Comparison of ENCODE assay signal across 7 mouse cellular contexts in genomic region chr9:75719952-75720687, GRCm38 (mm10). TPM values are rescaled to one million over a fixed set of nuclear protein-coding genes. Genes with fewer than 3 reads are reported as not detected.
A peak's percentile ranks its signal among the peaks of the same experiment; 100 is the strongest.
DNase-seq lines count a peak whose midpoint lies in the region; ATAC-seq and TF ChIP-seq lines count a peak whose summit lies in the region.

No protein-coding gene starts in this region.

- H3K9ac ChIP-seq in forebrain, embryonic 13.5 days = no peak overlapping the region
- no peak overlapping the region for H3K9ac ChIP-seq in hindbrain, embryonic 11.5 days (ENCODE audit: low read depth, low read length)

- H3K27ac ChIP-seq in forebrain, embryonic 13.5 days = no peak overlapping the region
- H3K27ac ChIP-seq in hindbrain, embryonic 11.5 days (ENCODE audit: low read depth, low read length) = no peak overlapping the region

- 44% methylated on average over 11 of the region's 11 CpGs for WGBS in forebrain, embryonic 13.5 days
- 49% methylated on average over 11 of the region's 11 CpGs for WGBS in hindbrain, embryonic 11.5 days

- H3K4me2 ChIP-seq in forebrain, embryonic 13.5 days = no peak overlapping the region
- H3K4me2 ChIP-seq in hindbrain, embryonic 11.5 days (replicated peaks; ENCODE audit: low read depth, low read length) = no peak overlapping the region

- H3K4me3 ChIP-seq in forebrain, embryonic 13.5 days = no peak overlapping the region
- H3K4me3 ChIP-seq in hindbrain, embryonic 11.5 days (ENCODE audit: low read depth, low read length) = no peak overlapping the region

- peak; percentile 2 for DNase-seq in Patski (ENCODE audit: low read depth, low spot score)
- DNase-seq in hindbrain, embryonic 11.5 days (ENCODE audit: low spot score) = peak; percentile 82
- DNase-seq in layer of hippocampus, postnatal 25 days (ENCODE audit: extremely low spot score in 1 of 2, low spot score in 1 of 2) = peak; percentile 56 to 74
- DNase-seq in lung, postnatal 36 days = peak; percentile 76
- DNase-seq in right cerebral cortex, postnatal 14 days = peak; percentile 63

- POLR2A ChIA-PET in Patski (lab: Charles Lee) = no interaction called here

- peak; percentile 80 for ATAC-seq in Patski
- peak; percentile 74; the same call in 1 of the 2 replicates for ATAC-seq in cerebellum, adult (ENCODE audit: insufficient number of reproducible peaks, low FRiP score, low TSS enrichment)
- ATAC-seq in forebrain, embryonic 13.5 days = peak; percentile 94
- ATAC-seq in hindbrain, embryonic 11.5 days (ENCODE audit: low FRiP score) = peak; percentile 80; the same call in 1 of the 2 replicates

- in situ Hi-C loops in Patski (cut with MboI; ENCODE audit: low pct_unique_long_range_greater_than_20kb) = no loop called here

- TF ChIP-seq CTCF in Patski (IDR thresholded peaks at IDR 0.05) = peak; percentile 81

- no peaks in the 10 kb centered on the region for H3K9me3 ChIP-seq in forebrain, embryonic 13.5 days (replicated peaks)
- no peaks in the 10 kb centered on the region for H3K9me3 ChIP-seq in hindbrain, embryonic 11.5 days (ENCODE audit: control insufficient read depth, low read length)

- no peaks in the 10 kb centered on the region for H3K36me3 ChIP-seq in forebrain, embryonic 13.5 days (ENCODE audit: poor library complexity, severe bottlenecking)
- no peaks in the 10 kb centered on the region for H3K36me3 ChIP-seq in hindbrain, embryonic 11.5 days (ENCODE audit: control insufficient read depth, insufficient read depth, low read length)

- CTCF ChIA-PET in Patski (lab: Charles Lee) = interaction anchor here (0.5 to 0.7 kb wide), 2 partner anchors 58 to 358 kb away, joined by 3 read pairs; no protein-coding TSS in a partner anchor

- peaks cover 5% of the 10 kb centered on the region for H3K27me3 ChIP-seq in Patski
- H3K27me3 ChIP-seq in forebrain, embryonic 13.5 days = no peaks in the 10 kb centered on the region
- H3K27me3 ChIP-seq in hindbrain, embryonic 11.5 days (ENCODE audit: control insufficient read depth, insufficient read depth, low read length) = no peaks in the 10 kb centered on the region

- H3K4me1 ChIP-seq in forebrain, embryonic 13.5 days = no peaks in the 10 kb centered on the region
- no peaks in the 10 kb centered on the region for H3K4me1 ChIP-seq in hindbrain, embryonic 11.5 days (replicated peaks; ENCODE audit: control insufficient read depth, insufficient read depth, low read length)

RNA-seq across cellular contexts. Expression of gene Scg3, which starts 36.3 kb away (rescaled TPM):
- not detected for polyA plus RNA-seq in Patski (2021)
- 89.4 and 106 TPM in 2 replicates for polyA plus RNA-seq in forebrain, embryonic 13.5 days (2015; fragmentation: Nextera tagmentation; extraction: Ambion mirVana)
- polyA plus RNA-seq in hindbrain, embryonic 11.5 days (2014; fragmentation: Nextera tagmentation; extraction: Ambion mirVana) = 75.8 and 76.0 TPM in 2 replicates
- 100 to 1,000 TPM; 306 to 314 TPM for total RNA-seq in layer of hippocampus, postnatal 25 days (2021)

RNA-seq across cellular contexts. Expression of gene Bmp5, which starts 55.0 kb away (rescaled TPM):
- polyA plus RNA-seq in Patski (2021) = not detected
- 1.3 and 2.3 TPM in 2 replicates for polyA plus RNA-seq in forebrain, embryonic 13.5 days (2015; fragmentation: Nextera tagmentation; extraction: Ambion mirVana)
- 4.8 and 5.1 TPM in 2 replicates for polyA plus RNA-seq in hindbrain, embryonic 11.5 days (2014; fragmentation: Nextera tagmentation; extraction: Ambion mirVana)
- under 1 TPM; 0.79 to 0.96 TPM for total RNA-seq in layer of hippocampus, postnatal 25 days (2021)

Comparison
In these comparisons a context has a peak if more than half of its experiments do, and no peak if none do; other contexts are left out.
1. DNase-seq: peak in every context shown above with its lines; median percentile 82 in hindbrain, embryonic 11.5 days; 76 in lung, postnatal 36 days; 65 in layer of hippocampus, postnatal 25 days; 63 in right cerebral cortex, postnatal 14 days; 2 in Patski.
2. RNA of gene Scg3, which starts 36.3 kb away (polyA plus RNA-seq): 89.4 to 106 TPM in forebrain, embryonic 13.5 days and 75.8 to 76.0 TPM in hindbrain, embryonic 11.5 days; not detected in Patski (single experiment); every median in the first group is over 10 times any median in the second.
3. Peak in every context shown above with its lines, with median percentiles within 50 percentile points of each other: ATAC-seq.